Mouse (Mus musculus) heart, postnatal 14 days (tissue): ENCODE measurements at regions not wholly inside any gene's neighbourhood (a gene's known extent, or its start where the extent isn't known, plus 50 kb on each side); places are given as distances from the start of the nearest gene placed in this dataset.
"Not testable (repeated sequence)": the region's sequence is repeated elsewhere in the genome, so short reads cannot be mapped to it uniquely, and the experiment has no call there.

Experiments
- DNase-seq, 2 experiments: peaks; one replicate each; pipeline ENCODE4 v3.0.0; 2021 to 2022
- intact Hi-C: fragments of 180-260 bp; cut with DNase I; formaldehyde crosslinking; loops from one replicate; pipeline ENCODE4 v1.15.1; 2025

DNA sequence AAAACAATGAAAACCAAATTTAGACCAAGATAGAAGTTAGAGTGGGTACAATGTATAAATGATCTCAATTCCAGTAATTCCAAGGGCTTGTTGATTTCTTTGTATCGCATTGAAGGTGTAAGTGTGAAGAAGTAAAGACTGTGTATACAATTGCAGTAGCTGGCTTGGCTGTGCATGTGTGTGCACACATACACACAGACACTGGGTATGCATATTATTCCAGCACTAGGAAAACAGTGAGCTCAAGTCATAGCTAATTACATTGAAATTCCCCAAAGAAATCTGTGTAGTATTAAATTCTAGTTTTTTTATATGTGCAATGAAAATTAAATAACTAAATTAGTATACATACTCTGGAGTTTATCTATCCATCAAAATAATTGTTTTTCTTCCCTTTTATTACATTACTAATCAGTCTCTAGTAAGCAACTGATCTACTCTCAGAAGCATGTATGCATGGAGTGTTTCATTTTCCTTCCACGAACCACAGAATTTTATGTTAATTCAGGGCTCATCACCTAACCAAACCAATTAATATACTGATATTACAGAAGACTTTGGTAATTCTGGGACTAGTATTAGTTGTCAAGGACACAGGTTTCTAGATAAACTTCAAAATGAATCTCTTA, 56.5 kb downstream of the Gm8797 start:
- intact Hi-C loops: no loop called here
- no peak for DNase-seq

DNA sequence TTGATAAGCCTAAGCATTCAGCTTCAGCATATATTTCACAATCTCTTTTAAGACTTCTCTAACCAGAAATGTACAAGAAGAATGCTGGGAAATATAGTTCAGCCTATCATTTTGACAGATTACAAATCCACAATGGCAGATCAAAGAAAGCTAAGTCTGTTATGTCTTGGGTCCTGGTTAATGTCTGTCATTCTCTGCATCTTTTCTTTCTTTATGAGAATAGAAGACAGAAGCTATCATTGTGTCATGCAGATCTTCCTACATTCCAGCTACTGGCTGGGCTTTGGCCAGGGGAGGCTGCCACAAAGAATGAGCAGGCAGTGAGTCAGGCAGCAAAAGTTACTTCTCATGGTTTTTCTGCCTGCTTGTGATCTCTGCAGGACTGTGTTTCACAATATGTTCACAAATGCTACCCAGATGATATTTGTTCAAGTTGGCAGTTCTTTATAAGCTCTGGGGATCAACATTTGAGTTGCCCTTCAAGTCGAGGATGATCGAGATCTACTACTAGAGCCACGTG, 60.5 kb downstream of the Gm8797 start:
- no peak for DNase-seq
- intact Hi-C loops: no loop called here

DNA sequence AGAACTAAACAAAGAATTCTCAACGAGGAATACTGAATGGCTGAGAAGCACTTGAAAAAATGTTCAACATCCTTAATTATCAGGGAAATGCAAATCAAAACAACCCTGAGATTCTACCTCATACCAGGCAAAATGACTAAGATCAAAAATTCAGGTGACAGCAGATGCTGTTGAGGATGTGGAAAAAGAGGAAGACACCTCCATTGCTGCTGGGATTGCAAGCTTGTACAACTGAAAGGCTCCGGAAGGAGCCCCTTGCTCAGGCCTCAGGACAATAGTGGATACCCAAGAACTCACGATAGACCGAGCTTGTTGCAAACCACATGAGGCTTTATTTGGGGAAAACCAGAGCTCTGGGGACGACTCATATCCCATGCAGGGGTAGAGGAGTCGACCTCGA, 69.6 kb downstream of the Gm8797 start:
- intact Hi-C loops: not testable (repeated sequence)

DNA sequence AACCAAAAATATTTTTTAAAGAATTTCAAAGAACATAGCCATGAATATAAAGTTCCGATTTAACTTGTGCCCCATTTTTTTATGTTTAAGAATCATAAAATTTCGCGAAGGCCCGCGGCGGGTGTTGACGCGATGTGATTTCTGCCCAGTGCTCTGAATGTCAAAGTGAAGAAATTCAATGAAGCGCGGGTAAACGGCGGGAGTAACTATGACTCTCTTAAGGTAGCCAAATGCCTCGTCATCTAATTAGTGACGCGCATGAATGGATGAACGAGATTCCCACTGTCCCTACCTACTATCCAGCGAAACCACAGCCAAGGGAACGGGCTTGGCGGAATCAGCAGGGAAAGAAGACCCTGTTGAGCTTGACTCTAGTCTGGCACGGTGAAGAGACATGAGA, 109.6 kb downstream of the Gm8797 start:
- DNase-seq: peak; percentile 100
- intact Hi-C loops: not testable (repeated sequence)

More for the DNA sequence above, 69.6 kb downstream of the Gm8797 start:
- not testable (repeated sequence) for DNase-seq

DNA sequence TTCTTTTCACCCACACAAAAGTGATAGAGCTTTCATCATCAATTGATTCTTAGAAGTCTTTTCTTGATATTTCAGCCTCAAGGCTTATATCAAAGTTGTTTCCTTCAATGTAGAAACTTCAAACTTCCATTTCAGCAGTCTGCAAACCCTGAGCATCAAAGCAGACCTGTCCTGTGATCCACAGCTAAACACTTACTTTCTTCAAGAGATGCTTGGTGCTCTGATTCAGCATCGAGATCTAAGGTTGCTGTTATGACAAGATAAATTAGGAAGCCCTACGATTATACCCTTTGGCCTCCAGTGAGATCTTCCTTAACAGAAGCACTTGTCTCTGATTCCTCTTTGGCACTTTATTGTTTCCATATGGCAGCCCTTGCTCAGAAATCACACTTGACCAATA, 119.8 kb downstream of the Gm8797 start:
- intact Hi-C loops: no loop called here
- no peak for DNase-seq

DNA sequence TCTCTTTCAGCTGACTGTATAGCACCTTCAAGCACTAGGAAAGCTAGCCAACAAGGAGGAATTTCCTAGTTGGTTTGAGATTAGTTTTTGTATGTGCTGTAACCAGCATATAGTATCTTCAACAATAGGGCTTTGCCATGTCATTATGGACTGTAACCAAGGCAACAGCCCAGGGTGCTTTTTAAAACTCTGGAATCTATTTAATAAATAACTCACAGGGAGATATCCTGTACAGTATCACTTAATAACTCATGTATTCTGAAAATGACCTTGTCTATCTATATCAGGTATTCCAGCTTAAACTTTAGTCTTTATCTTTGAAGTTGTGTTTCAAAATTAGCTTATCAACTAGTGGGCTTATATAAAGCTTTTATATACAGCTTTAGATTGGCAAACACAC, 128.5 kb downstream of the Gm8797 start:
- intact Hi-C loops: no loop called here
- no peak for DNase-seq

DNA sequence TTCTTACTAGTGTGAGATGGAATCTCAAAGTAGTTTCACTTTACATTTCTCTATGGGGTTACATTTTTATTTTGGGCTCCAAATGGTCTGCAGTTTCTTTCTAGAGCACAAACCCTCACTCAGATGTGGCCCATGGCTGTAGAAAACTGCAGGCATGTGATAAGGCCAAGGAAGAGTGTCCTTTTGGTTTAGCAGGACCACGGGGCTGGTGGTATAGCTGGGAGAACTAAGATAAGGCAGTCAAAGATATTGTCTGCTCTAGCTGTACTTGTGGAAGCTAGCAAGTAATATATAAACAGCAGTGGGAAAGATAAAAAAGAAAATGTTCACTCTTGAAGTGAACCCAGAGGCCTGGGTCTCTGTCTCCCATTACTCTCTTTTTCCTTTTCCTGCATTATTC, 166.9 kb downstream of the Gm8797 start:
- DNase-seq: no peak
- intact Hi-C loops: no loop called here

DNA sequence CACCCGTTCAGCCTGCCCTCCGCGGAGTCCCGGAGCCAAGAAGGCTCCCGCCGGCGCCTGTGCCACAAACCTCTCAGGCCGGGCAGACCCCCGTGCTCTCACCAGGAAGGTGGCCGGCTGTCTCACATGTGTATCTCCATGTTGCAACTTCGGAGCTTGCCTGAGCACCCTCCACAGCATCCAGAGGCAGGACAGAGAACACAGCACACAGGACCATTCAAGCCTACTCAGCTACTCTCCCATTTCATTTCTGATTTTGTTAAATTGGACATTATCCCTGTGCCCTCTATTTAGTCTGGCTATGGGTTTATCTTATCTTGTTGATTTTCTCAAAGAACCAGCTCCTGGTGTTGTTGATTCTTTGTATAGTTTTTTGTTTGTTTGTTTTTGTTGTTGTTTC, 199.6 kb downstream of the Gm8797 start:
- intact Hi-C loops, DNase-seq: not testable (repeated sequence)

DNA sequence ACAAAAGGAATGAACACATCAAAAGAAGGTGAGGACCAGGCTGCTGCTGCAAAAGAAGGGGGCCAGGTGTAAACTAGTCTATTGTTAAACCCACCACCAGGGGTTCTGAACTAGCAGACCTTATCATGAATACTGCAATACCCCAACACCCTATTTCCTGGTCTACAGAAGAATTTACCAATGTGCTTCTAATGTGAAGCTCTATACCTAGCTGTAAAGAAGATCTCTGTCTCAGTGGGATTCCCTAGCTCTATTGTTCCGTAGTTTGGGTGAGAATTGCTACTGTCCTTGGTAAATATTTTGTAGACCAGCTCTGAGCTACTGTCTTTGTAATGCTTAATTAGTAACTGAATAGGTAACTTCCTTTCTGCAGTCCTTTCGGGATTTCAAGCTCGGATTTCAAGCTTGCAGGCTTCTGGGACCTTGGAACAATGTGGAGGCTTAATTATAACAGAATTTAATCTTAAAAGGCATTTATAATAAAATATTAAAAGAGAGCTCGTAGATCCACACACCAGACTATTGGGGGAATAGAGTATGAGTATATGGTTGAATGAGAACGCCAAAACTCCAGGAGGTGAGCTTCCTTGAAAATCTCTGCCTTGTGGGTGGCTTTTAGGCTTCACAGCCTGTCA, 238.5 kb downstream of the Gm8797 start:
- intact Hi-C loops: not testable (repeated sequence)

DNA sequence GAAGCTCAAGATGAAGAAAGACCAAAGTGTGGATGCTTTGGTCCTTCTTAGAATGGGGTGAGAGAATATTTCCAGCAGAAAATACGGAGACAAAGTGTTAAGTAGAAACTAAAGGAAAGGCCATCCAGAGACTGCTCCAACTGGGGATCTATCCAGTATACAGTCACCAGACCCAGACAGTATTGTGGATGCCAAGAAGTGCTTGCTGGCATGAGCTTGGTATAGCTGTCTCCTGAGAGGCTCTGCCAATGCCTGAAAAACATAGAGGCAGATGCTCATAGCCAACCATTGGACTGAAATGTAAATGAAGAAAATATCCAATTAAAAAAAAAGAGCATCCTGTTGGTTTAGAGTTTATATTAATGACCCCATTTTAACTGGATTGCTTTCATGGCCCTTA, 253.8 kb downstream of the Gm8797 start:
- no peak for DNase-seq
- intact Hi-C loops: no loop called here

More for the DNA sequence above, 238.5 kb downstream of the Gm8797 start:
- DNase-seq: not testable (repeated sequence)

DNA sequence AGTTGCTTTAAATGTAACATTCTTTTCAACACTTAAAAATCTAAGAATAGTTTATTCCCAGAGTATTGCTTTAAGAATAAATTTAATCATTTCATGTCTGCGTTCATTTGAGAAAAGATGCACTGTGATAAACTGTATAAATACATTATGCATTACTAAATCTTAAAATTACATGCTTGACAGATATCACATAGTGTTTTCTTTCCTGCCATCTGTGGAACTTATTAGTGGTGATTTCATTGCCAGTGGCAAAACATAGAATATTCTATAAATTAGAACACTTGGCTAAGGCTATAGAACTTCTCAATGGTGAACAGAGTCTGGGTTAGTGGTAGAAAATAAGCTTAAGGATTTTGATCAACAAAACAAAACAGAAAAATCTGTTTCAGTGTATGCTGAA, 268.1 kb downstream of the Gm8797 start:
- intact Hi-C loops: no loop called here
- no peak for DNase-seq

DNA sequence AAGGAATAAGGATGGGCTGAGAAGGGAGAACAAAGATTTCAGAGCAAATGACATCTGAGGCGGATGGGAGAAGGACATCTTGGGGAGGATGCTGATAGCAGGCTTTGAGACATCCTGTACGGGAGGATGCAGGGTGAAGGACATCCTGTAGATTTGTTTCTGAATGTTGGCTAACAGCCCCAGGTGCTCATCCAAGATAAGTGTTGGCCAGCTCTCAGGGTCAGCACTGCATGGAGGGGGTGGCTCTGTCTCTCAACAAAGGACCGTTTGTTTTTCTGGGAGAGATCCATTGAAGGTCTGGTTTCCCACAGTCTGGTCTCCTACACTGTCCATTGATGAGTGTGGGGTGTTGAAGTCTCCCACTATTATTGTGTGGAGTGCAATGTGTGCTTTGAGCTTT, 290.7 kb downstream of the Gm8797 start:
- DNase-seq, intact Hi-C loops: not testable (repeated sequence)

DNA sequence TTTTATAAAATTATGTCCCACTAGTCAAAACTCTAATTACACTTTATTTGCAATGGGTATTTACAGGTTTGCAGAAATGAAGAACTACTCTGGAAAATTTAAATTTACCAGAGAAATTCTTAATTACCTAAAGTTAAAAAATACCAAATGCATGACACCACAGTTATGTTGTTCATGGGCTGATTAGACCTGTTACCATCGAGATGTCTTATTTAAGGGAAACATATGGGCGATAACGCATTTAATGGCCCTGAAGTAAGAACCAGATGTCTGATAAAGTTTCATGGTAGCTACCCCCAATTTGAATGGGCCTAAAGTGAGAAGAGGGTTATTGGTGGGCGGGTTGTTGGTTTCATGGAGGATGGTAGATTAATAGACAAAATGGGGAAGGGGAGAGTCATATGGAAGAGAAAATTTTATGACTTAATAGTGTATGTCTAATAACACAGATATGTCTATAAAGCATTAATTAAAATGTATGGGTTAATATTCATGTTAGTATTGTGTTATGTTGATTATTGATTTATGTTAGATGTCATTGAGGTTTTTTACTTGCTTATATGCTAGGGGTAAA, 299.0 kb downstream of the Gm8797 start:
- intact Hi-C loops: no loop called here
- DNase-seq: no peak

DNA sequence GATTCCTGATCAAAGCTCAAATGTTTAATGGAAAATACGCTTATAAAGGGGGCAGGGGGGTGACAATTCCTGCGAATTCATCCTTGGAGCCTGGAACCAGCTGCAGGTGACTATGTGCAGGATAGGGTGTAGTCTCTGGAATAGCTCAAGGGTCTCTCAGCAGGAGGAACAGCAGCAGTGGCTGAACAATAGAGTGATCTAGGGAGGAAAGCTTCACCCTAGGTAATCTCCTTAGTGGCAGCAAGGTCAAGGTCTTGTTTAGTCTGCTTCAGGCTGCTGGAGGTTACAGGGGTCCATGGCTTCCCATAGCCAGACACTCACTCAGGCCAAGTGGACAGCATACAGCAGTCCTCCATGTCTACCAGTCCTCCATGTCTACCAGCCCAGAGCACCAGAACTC, 301.3 kb downstream of the Gm8797 start:
- intact Hi-C loops: no loop called here
- DNase-seq: no peak

DNA sequence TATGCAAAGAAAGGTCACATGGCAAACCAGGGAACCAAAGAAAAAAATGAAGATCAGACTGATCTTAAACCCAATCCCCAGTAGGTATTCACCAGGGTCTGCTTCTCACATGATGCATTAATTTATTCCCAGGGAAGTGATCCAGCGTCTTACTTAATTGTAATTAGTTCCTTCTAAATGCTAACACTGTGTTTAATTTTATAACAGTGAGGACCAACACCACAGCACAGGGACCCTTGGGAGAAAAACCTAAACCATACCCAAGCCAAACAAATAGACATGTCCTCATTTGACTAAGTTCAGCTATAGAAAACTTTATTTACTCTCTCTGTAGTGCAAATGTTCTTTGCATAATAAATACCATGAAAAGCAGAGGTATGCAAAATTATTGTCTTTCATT, 333.2 kb downstream of the Gm8797 start:
- no peak for DNase-seq
- intact Hi-C loops: no loop called here

DNA sequence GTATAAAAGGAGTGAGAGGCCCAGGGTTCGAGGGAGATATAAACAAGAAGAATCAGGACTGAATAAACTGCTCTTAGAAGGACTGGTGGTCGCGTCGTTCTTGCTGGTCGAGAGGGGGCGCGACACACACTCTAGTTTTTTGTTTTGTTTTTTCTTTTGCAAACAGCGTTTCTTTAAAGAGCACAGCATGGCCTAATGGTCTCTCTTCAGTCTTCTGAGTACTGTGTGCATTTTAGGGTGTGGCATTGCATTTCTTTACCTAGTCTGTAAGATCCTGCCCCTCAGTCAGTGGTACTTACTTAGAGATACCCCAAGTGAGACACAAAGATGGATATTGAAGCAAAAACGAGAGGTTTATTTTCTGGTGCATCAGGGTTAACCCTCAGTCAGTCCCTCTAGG, 336.7 kb downstream of the Gm8797 start:
- intact Hi-C loops: no loop called here
- DNase-seq: no peak

DNA sequence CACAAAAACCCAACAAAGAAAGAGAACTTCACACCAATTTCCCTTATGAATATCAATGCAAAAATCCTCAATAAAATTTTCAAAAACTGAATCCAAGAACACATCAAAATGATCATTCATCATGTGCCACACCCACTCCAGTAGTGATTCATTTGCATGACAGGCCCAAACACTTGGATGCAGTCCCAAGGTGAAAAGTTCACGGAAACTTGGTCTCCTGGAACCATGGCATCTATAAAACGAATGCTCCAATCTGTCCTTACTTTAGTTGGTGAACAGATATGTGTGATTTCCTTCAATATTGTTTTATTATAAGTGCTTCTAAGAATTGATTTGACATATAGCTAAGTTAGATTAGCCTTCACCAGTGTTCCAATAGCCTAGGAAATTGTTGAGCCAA, 343.3 kb downstream of the Gm8797 start:
- intact Hi-C loops: no loop called here
- no peak for DNase-seq

DNA sequence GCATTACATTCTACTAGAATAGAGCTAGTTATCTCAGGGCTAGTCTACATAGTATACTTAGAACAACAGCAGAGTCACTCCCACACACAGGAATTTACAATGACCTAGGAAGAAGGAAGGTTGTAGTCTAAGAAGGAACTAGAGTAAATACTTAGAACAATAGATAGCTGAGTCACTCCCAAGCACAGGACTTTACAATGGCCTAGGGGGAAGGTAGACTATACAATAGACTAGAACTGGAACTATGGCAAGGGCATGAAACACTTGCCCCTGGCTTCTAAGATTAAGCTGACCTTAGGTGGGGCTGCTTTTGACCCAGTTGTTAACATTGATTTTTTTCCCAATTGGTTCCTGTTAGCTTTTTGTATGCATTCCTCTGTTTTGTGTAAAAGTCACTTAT, 343.8 kb downstream of the Gm8797 start:
- DNase-seq, intact Hi-C loops: not testable (repeated sequence)

DNA sequence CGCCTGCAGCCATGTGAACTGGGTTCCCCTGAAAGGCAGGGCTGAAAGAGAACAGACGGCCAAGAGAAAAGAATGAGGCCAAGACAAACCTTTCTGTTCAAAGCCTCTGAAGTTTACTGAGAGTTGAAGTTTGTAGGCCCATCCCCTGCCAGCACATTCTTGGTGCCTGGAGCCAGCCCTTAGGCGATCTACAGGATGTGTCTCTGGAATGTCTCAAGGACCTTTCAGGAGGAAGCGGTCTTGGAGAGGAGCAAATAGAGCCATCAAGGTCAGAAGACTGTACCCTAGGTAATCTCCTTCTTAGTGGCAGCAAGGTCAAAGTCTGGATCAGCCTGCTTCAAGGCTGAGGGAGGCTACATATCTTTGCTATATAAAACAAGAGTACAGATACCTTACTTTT, 350.3 kb downstream of the Gm8797 start:
- no peak for DNase-seq
- intact Hi-C loops: no loop called here

DNA sequence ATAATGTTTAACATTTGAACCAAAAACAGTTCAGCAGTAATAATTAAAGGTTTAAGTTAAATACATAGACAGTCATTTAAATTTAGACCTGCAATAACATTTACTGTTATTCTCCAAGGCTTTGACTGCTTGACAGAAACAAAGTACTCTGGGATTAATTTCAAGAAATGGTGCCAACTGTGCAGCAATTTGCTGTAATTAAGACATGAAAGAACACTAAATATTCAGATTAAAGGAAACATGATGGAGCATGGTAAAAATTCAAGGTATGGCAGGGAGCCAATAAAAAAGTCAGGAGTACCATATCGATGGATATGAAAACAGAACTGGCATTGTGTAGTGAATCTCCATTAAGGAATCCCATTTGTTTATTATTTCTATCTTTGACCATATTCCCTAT, 352.3 kb downstream of the Gm8797 start:
- intact Hi-C loops: no loop called here

DNA sequence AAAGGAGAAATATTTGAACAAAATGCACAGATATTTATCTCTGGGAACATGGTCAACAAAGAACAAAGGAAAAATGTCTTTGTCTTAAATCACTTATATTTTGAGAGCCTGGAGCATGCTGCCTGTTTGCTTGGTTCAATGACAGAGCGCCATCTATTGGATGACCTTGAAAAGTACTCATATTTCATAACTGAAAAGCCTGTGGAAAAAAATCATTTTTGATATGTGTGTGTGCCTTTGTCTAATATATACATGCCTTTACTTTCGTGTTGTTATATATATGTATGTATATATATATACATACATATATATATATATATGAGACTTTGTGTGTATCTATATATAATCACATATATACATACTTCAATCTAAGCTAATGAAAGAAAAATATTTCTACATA, 356.1 kb downstream of the Gm8797 start:
- intact Hi-C loops: no loop called here
- peak in 1 of 2 experiments; percentile 25 for DNase-seq

More for the DNA sequence above, 352.3 kb downstream of the Gm8797 start:
- no peak for DNase-seq
